Mouse (Mus musculus) ES-Bruce4 (cell line): ENCODE measurements at regions not wholly inside any gene's neighbourhood (a gene's known extent, or its start where the extent isn't known, plus 50 kb on each side); places are given as distances from the start of the nearest gene placed in this dataset.

Experiments used
- CTCF ChIP-seq: IDR thresholded peaks from one replicate; pipeline ENCODE4 v1.8.1; 2011; ENCODE audit warnings: low read depth, low read length
- EP300 ChIP-seq: IDR thresholded peaks from 2 replicates; pipeline ENCODE4 v1.6.1; 2011; ENCODE audit warnings: low read depth, low read length; ENCODE audit not compliant: insufficient read depth
- POLR2A ChIP-seq: IDR thresholded peaks from one replicate; pipeline ENCODE4 v1.8.1; 2011; ENCODE audit warnings: low read length; ENCODE audit not compliant: insufficient read depth

DNA sequence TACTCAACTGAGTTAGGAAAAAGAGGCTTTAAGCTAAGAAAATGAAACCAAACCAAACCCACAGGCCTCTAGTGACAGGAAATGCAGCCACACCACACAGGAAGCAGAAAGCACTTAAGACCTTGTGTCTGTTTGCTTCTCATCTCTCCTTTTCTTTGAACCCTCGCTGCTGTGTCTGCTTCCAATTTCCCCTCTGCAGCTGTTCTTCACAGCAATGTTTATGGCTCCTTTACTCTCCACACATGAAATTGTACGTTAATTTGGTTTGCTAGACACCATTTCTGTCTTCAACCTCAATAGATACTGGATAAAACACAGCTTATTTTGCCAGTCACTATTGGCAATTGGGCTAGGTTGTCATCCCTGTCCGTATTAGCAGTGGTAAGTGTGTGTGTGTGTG, 799.7 kb downstream of the Diaph2 start:
- TF ChIP-seq CTCF: no peak
- no peak for TF ChIP-seq POLR2A
- no peak for TF ChIP-seq EP300
